ENCODE assay signal across 12 mouse cellular contexts in genomic region chr4:134786946-134787345, GRCm38 (mm10). TPM values are rescaled to one million over a fixed set of nuclear protein-coding genes. Genes with fewer than 3 reads are reported as not detected.
DNase-seq lines count a peak whose midpoint lies in the region; ATAC-seq lines count a peak whose summit lies in the region.
"Had no signal": no experiment of that assay in that cellular context is flagged by ENCODE, and none has a peak within 500 bp of the region (broad histone marks: within the 10 kb centered on the region; RNA-seq: fewer than 3 reads in every experiment).

No protein-coding gene starts in this region.

- ATAC-seq in megakaryocyte, adult 5-6 weeks (ENCODE audit: poor library complexity, severe bottlenecking): peak; percentile 93
- ATAC-seq: forebrain, embryonic 16.5 days; intestine, embryonic 16.5 days had no signal

- DNase-seq in spleen, adult 18-20 months: peak; percentile 37 to 48
- DNase-seq in spleen, postnatal 14 days (ENCODE audit: low spot score in 2 of 2): no peak
- peak; percentile 77 for DNase-seq in R1 (ENCODE audit: low read depth, low spot score)
- peak; percentile 72 to 84 for DNase-seq in thymus, postnatal 36 days
- no peak for DNase-seq in heart, adult 9 months (ENCODE audit: low spot score in 2 of 2)
- DNase-seq in adrenal gland, postnatal 4 days (ENCODE audit: low spot score in 2 of 2): no peak
- no peak for DNase-seq in layer of hippocampus, adult 18-20 months (ENCODE audit: low spot score in 2 of 2)
- DNase-seq: adrenal gland, adult 2 months; heart, adult 18-20 months had no signal

RNA-seq across cellular contexts. Expression of gene Ldlrap1, which starts 19.1 kb away (rescaled TPM):
- 13.8 and 16.0 TPM in 2 replicates for total RNA-seq in megakaryocyte, adult 5-6 weeks (2015)
- 7.6 and 9.6 TPM in 2 replicates for total RNA-seq in megakaryocyte, adult 5-6 weeks (2017)
- total RNA-seq in adrenal gland, postnatal 4 days (2021): 10 to 100 TPM; 39.1 to 44.7 TPM
- 1 to 10 TPM; 1.3 to 2.4 TPM for total RNA-seq in layer of hippocampus, adult 18-20 months (2021)

Comparison
In these comparisons a context has a peak if more than half of its experiments do, and no peak if none do; other contexts are left out.
1. DNase-seq: peak in spleen, adult 18-20 months (2 of 2), R1 (single experiment) and thymus, postnatal 36 days (2 of 2); none in spleen, postnatal 14 days (0 of 2), heart, adult 9 months (0 of 2), adrenal gland, postnatal 4 days (0 of 2) and layer of hippocampus, adult 18-20 months (0 of 2).